Mouse (Mus musculus): ENCODE measurements around the gene Dock9. TPM values are rescaled to one million over a fixed set of nuclear protein-coding genes. Genes with fewer than 3 reads are reported as not detected.

Gene Dock9
- polyA plus RNA-seq, 1 experiment from 2014 or later: 13.7 TPM

DNA sequence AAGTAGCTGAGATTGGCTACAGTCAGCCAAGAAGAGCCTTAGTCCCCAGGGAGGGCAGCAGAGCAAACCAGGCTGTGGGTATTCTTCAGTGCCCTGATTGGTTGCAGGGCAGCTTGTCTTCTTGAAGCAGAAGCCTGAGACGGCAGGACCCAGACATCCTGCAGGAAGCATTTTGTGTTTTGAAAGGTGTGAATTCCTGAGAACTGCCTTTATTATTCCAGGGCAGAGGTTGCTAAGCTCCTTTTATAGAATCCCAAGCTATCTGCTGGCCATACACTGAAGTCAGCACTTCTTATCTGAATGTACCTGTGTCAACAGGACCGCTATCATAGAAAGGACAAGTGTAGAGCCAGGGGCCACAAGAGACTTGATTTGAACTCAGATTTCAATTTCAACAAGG is 303.4 kb downstream of the Dock9 start:
- POLR2A ChIA-PET: no interaction called here
- ATAC-seq (no peak), DNase-seq (ENCODE audit: low read depth, low spot score) (no peak)
- H3K27me3 ChIP-seq: peaks cover 13% of the 10 kb centered on the region
- no peak for TF ChIP-seq CTCF (IDR thresholded peaks at IDR 0.05)
- in situ Hi-C loops (cut with MboI; ENCODE audit: low pct_unique_long_range_greater_than_20kb): no loop called here
- CTCF ChIA-PET: no interaction called here

- ATAC-seq: no peak
- POLR2A ChIA-PET: no interaction called here
- H3K27me3 ChIP-seq: peaks cover 13% of the 10 kb centered on the region
- in situ Hi-C loops (cut with MboI; ENCODE audit: low pct_unique_long_range_greater_than_20kb): no loop called here
- TF ChIP-seq CTCF (IDR thresholded peaks at IDR 0.05): no peak
- CTCF ChIA-PET: no interaction called here
- no peak for DNase-seq (ENCODE audit: low read depth, low spot score)
These were observed 303.9 kb downstream of the Dock9 start for GRCm38 (mm10) chr14:121493712-121494111.

DNA sequence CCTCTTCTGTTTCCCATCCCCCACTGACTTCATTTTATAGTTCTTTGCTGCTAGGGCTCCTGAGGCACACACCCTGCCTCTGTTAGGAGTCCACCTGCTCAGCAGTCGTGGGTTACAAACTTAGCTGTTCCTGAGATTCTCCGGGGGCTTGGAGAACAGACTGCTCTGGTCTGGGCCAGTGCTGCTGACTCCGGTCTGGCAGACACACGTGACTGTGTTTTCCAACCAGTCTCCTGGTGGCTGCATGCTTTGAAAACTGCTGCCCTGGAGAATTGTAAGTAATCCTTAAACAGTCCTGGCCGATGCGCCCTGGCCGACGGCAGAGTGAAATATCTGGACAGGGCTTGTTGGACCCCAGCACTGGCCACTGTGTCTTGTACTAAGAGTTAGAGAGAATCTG is 305.3 kb downstream of the Dock9 start:
- peaks cover 13% of the 10 kb centered on the region for H3K27me3 ChIP-seq
- TF ChIP-seq CTCF (IDR thresholded peaks at IDR 0.05): no peak
- ChIA-PET POLR2A (no interaction called here), CTCF (interaction anchor here (1.4 kb wide), 1 partner anchor 87 kb away, joined by 3 read pairs; no protein-coding TSS in a partner anchor)
- ATAC-seq: no peak
- in situ Hi-C loops (cut with MboI; ENCODE audit: low pct_unique_long_range_greater_than_20kb): no loop called here
- no peak for DNase-seq (ENCODE audit: low read depth, low spot score)

Other genes with a start within 250 kb of the Dock9 start
- gene Ubac2, start 80.8 kb upstream of the Dock9 start, polyA plus RNA-seq (2021): 46.7 TPM
- gene Gpr18, start 117.9 kb upstream of the Dock9 start, polyA plus RNA-seq (2021): 0.06 TPM
- gene Gpr183, start 167.4 kb upstream of the Dock9 start, polyA plus RNA-seq (2021): not detected
- gene Timm8a2, start 236.8 kb upstream of the Dock9 start, polyA plus RNA-seq (2021): not detected